Mouse (Mus musculus) brain, embryonic 18.5 days (tissue): ENCODE results near the gene Pnlip.
A peak's percentile ranks its signal among the peaks of the same experiment; 100 is the strongest.

Experiments used
- DNase-seq: peaks from one replicate; pipeline ENCODE4 v3.0.0-alpha.2; 2012; ENCODE audit warnings: low read depth, low spot score

Pnlip gene

GRCm38 (mm10) chr19:58726551-58726950, 74.3 kb downstream of the Pnlip start:
- DNase-seq: no peak

GRCm38 (mm10) chr19:58727756-58728155, 75.5 kb downstream of the Pnlip start:
- no peak for DNase-seq

- DNase-seq: peak; percentile 34
These were observed 76.2 kb downstream of the Pnlip start, which contains the start of gene Pnliprp1 for GRCm38 (mm10) chr19:58728445-58729031. TSS of gene Pnliprp1 (plus strand) at chr19:58728887.
